Mouse (Mus musculus): ENCODE data around the gene Them5.

DNA sequence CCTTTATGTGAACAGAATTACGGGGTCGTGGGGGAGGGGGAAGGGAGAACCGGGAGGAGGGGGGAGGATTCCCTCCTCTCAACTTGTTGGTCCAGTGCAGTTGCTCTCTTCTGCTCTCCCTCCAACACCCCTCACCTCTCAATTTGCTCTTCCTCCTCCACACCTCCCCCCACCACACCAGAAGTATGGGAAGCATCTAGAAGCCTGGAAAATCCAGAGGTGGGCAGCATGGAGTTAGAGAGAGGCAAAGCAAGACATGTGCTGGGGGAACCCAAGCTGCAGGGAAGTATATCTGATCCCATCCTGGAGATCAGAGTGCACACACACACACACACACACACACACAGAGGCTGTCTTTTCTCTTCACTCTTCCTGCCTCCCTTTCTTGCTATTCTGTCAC lies 30.1 kb downstream of the Them5 start:
- TF ChIP-seq EP300 (IDR thresholded peaks at IDR 0.05; ENCODE audit: insufficient read depth, low read depth, low read length) (no peak), POLR2A (IDR thresholded peaks at IDR 0.05; ENCODE audit: insufficient read depth, low read depth, low read length) (no peak)
